8 mouse cellular contexts compared by ENCODE assay signal in genomic region chr12:79171269-79171995, GRCm38 (mm10). TPM values are rescaled to one million over a fixed set of nuclear protein-coding genes. Genes with fewer than 3 reads are reported as not detected.
A peak's percentile ranks its signal among the peaks of the same experiment; 100 is the strongest.
DNase-seq lines count a peak whose midpoint lies in the region; ATAC-seq and TF ChIP-seq lines count a peak whose summit lies in the region.

No protein-coding gene starts in this region.

- no peaks in the 10 kb centered on the region for H3K27me3 ChIP-seq in spleen, adult 2 months (ENCODE audit: control insufficient read depth, insufficient read depth, low read length)
- H3K27me3 ChIP-seq in hindbrain, embryonic 14.5 days (ENCODE audit: control insufficient read depth, insufficient read depth, low read length) = no peaks in the 10 kb centered on the region
- H3K27me3 ChIP-seq in midbrain, embryonic 14.5 days (ENCODE audit: control insufficient read depth, insufficient read depth, low read length) = no peaks in the 10 kb centered on the region

- peak overlapping the region; percentile 100 for H3K4me3 ChIP-seq in gastrocnemius, adult 2 months
- H3K4me3 ChIP-seq in spleen, adult 2 months (ENCODE audit: extremely low read depth, insufficient read depth, insufficient read length) = peak overlapping the region; percentile 96
- H3K4me3 ChIP-seq in hindbrain, embryonic 14.5 days (replicated peaks; ENCODE audit: low read length) = peak overlapping the region; percentile 91
- H3K4me3 ChIP-seq in midbrain, embryonic 14.5 days (replicated peaks; ENCODE audit: low read depth, low read length) = peak overlapping the region; percentile 89

- intact Hi-C loops in gastrocnemius, adult 2 months (cut with DNase I) = loop anchor here (5.0 to 10.0 kb wide), 2 partner anchors 1473 to 1776 kb away; partner anchors contain the start of genes Erh, Slc39a9 and Srsf5
- intact Hi-C loops in gastrocnemius, postnatal 36 days (cut with DNase I) = no loop called here
- intact Hi-C loops in gastrocnemius, postnatal 14 days (cut with DNase I; ENCODE audit: low total_unique reads) = no loop called here

- peak overlapping the region; percentile 100 for H3K27ac ChIP-seq in gastrocnemius, adult 2 months
- no peak overlapping the region for H3K27ac ChIP-seq in spleen, adult 2 months (ENCODE audit: insufficient read depth, low read length)
- H3K27ac ChIP-seq in hindbrain, embryonic 14.5 days = peak overlapping the region; percentile 97; the same call in 1 of the 2 replicates
- peak overlapping the region; percentile 98; the same call in 1 of the 2 replicates for H3K27ac ChIP-seq in midbrain, embryonic 14.5 days (replicated peaks; ENCODE audit: low read depth, low read length)

- WGBS in spleen, adult 2 months = 29% methylated on average over 12 of the region's 12 CpGs
- WGBS in hindbrain, embryonic 14.5 days = 38% methylated on average over 12 of the region's 12 CpGs
- 37% methylated on average over 12 of the region's 12 CpGs for WGBS in midbrain, embryonic 14.5 days

- H3K36me3 ChIP-seq in spleen, adult 2 months (ENCODE audit: control insufficient read depth, insufficient read depth, low read length) = peaks cover 10% of the 10 kb centered on the region
- peaks cover 22% of the 10 kb centered on the region for H3K36me3 ChIP-seq in hindbrain, embryonic 14.5 days (replicated peaks; ENCODE audit: control insufficient read depth, insufficient read depth)
- H3K36me3 ChIP-seq in midbrain, embryonic 14.5 days (ENCODE audit: control insufficient read depth, insufficient read depth, low read length) = peaks cover 16% of the 10 kb centered on the region

- TF ChIP-seq CTCF in gastrocnemius, adult 2 months (IDR thresholded peaks at IDR 0.05) = no peak
- TF ChIP-seq CTCF in spleen, adult 2 months (IDR thresholded peaks at IDR 0.05; ENCODE audit: extremely low read depth, insufficient read depth, insufficient read length, insufficient replicate concordance) = no peak

- ATAC-seq in hindbrain, embryonic 14.5 days (ENCODE audit: low FRiP score) = no peak
- ATAC-seq in midbrain, embryonic 14.5 days (ENCODE audit: low FRiP score, low TSS enrichment) = no peak

- DNase-seq in gastrocnemius, adult 2 months = no peak
- no peak for DNase-seq in gastrocnemius, postnatal 36 days
- DNase-seq in spleen, adult 2 months (ENCODE audit: low read depth in 1 of 2, low spot score in 2 of 2) = no peak
- DNase-seq in spleen, adult 12 weeks (ENCODE audit: low spot score) = no peak
- DNase-seq in hindbrain, embryonic 14.5 days (ENCODE audit: low spot score) = no peak
- DNase-seq in midbrain, embryonic 14.5 days = peak; percentile 26
- no peak for DNase-seq in adrenal gland, postnatal 10 days
- DNase-seq in gastrocnemius, postnatal 14 days = no peak

- TF ChIP-seq POLR2A in spleen, adult 2 months (IDR thresholded peaks at IDR 0.05; ENCODE audit: low read depth, low read length) = no peak

- peaks cover 3% of the 10 kb centered on the region for H3K4me1 ChIP-seq in spleen, adult 2 months (ENCODE audit: control insufficient read depth, insufficient read depth, insufficient read length)
- H3K4me1 ChIP-seq in hindbrain, embryonic 14.5 days (replicated peaks; ENCODE audit: control insufficient read depth, insufficient read depth, low read length) = peaks cover 13% of the 10 kb centered on the region
- H3K4me1 ChIP-seq in midbrain, embryonic 14.5 days (ENCODE audit: control insufficient read depth, insufficient read depth, low read length) = peaks cover 10% of the 10 kb centered on the region

- no peaks in the 10 kb centered on the region for H3K9me3 ChIP-seq in hindbrain, embryonic 14.5 days (ENCODE audit: control insufficient read depth, low read length)
- H3K9me3 ChIP-seq in midbrain, embryonic 14.5 days (ENCODE audit: control insufficient read depth, low read length) = no peaks in the 10 kb centered on the region

- peak overlapping the region; percentile 87 for H3K9ac ChIP-seq in hindbrain, embryonic 14.5 days
- peak overlapping the region; percentile 83 for H3K9ac ChIP-seq in midbrain, embryonic 14.5 days (replicated peaks; ENCODE audit: low read length)

- H3K4me2 ChIP-seq in hindbrain, embryonic 14.5 days (replicated peaks) = peak overlapping the region; percentile 59
- peak overlapping the region; percentile 66 for H3K4me2 ChIP-seq in midbrain, embryonic 14.5 days (ENCODE audit: low read length)

RNA-seq across cellular contexts. Expression of gene Vti1b, which starts 1.0 kb away (rescaled TPM):
- 10 to 100 TPM; 72.1 to 88.9 TPM for total RNA-seq in gastrocnemius, adult 2 months (2021)
- 10 to 100 TPM; 63.1 to 68.7 TPM for total RNA-seq in gastrocnemius, postnatal 36 days (2021)
- 25.0 and 25.6 TPM in 2 replicates for polyA plus RNA-seq in spleen, adult 2 months (2012; rRNA removed)
- 189 and 190 TPM in 2 replicates for polyA plus RNA-seq in hindbrain, embryonic 14.5 days (2014; fragmentation: Nextera tagmentation; extraction: Ambion mirVana)
- polyA plus RNA-seq in midbrain, embryonic 14.5 days (2014; fragmentation: Nextera tagmentation; extraction: Ambion mirVana) = 158 and 174 TPM in 2 replicates
- total RNA-seq in adrenal gland, postnatal 10 days (2021) = 10 to 100 TPM; 60.0 to 65.2 TPM
- 10 to 100 TPM; 47.9 to 52.9 TPM for total RNA-seq in gastrocnemius, postnatal 14 days (2021)

RNA-seq across cellular contexts. Expression of gene Rdh11, which starts 20.7 kb away (rescaled TPM):
- total RNA-seq in gastrocnemius, adult 2 months (2021) = 1 to 10 TPM; 2.0 to 2.6 TPM
- total RNA-seq in gastrocnemius, postnatal 36 days (2021) = 1 to 10 TPM; 1.8 to 2.1 TPM
- polyA plus RNA-seq in spleen, adult 2 months (2012; rRNA removed) = 4.3 and 6.0 TPM in 2 replicates
- 37.5 and 42.3 TPM in 2 replicates for polyA plus RNA-seq in hindbrain, embryonic 14.5 days (2014; fragmentation: Nextera tagmentation; extraction: Ambion mirVana)
- 27.7 and 31.6 TPM in 2 replicates for polyA plus RNA-seq in midbrain, embryonic 14.5 days (2014; fragmentation: Nextera tagmentation; extraction: Ambion mirVana)
- total RNA-seq in adrenal gland, postnatal 10 days (2021) = 10 to 100 TPM; 15.5 to 16.9 TPM
- total RNA-seq in gastrocnemius, postnatal 14 days (2021) = 1 to 10 TPM; 3.1 to 3.3 TPM

RNA-seq across cellular contexts. Expression of gene Rdh12, which starts 37.3 kb away (rescaled TPM):
- under 1 TPM in 1 of 2 experiments, not detected in 1; 0.20 TPM for total RNA-seq in gastrocnemius, adult 2 months (2021)
- total RNA-seq in gastrocnemius, postnatal 36 days (2021) = under 1 TPM; 0.20 to 0.49 TPM
- polyA plus RNA-seq in spleen, adult 2 months (2012; rRNA removed) = 6.5 and 7.0 TPM in 2 replicates
- polyA plus RNA-seq in hindbrain, embryonic 14.5 days (2014; fragmentation: Nextera tagmentation; extraction: Ambion mirVana) = 0.72 TPM in 2 replicates
- 0.86 and 0.97 TPM in 2 replicates for polyA plus RNA-seq in midbrain, embryonic 14.5 days (2014; fragmentation: Nextera tagmentation; extraction: Ambion mirVana)
- total RNA-seq in adrenal gland, postnatal 10 days (2021) = 1 to 10 TPM in 1 of 2 experiments, under 1 TPM in 1; 0.72 to 1.1 TPM
- under 1 TPM; 0.29 to 0.57 TPM for total RNA-seq in gastrocnemius, postnatal 14 days (2021)

RNA-seq across cellular contexts. Expression of gene Arg2, which starts 40.9 kb away (rescaled TPM):
- total RNA-seq in gastrocnemius, adult 2 months (2021) = not detected
- total RNA-seq in gastrocnemius, postnatal 36 days (2021) = not detected
- polyA plus RNA-seq in spleen, adult 2 months (2012; rRNA removed) = 0.47 and 0.76 TPM in 2 replicates
- 32.0 and 35.6 TPM in 2 replicates for polyA plus RNA-seq in hindbrain, embryonic 14.5 days (2014; fragmentation: Nextera tagmentation; extraction: Ambion mirVana)
- polyA plus RNA-seq in midbrain, embryonic 14.5 days (2014; fragmentation: Nextera tagmentation; extraction: Ambion mirVana) = 31.1 and 35.8 TPM in 2 replicates
- total RNA-seq in adrenal gland, postnatal 10 days (2021) = under 1 TPM; 0.48 TPM
- total RNA-seq in gastrocnemius, postnatal 14 days (2021) = not detected
